Mouse (Mus musculus) CH12.LX (cell line): ENCODE data around the gene Map2.

Experiments
- CTCF ChIP-seq, 2 experiments: IDR thresholded peaks in 1 of 2; conservative IDR thresholded peaks in 1 of 2; 2 replicates each; pipeline ENCODE4 v1.5.1; 2011 to 2012; ENCODE audit warnings: low read depth in 2 of 2, low read length in 2 of 2, improper control_type of control experiment in 1 of 2, inconsistent platforms in 1 of 2, mild to moderate bottlenecking in 1 of 2, moderate library complexity in 1 of 2
- NELFE ChIP-seq: IDR thresholded peaks from 2 replicates; pipeline ENCODE4 v1.6.1; 2011; ENCODE audit warnings: low read depth, low read length, improper control_type of control experiment
- PAX5 ChIP-seq: IDR thresholded peaks from 2 replicates; pipeline ENCODE4 v1.6.1; 2012; ENCODE audit warnings: low read length, inconsistent platforms, mixed read lengths
- POLR2A ChIP-seq: IDR thresholded peaks from 2 replicates; pipeline ENCODE4 v1.6.1; 2011; ENCODE audit warnings: low read depth, mild to moderate bottlenecking, improper control_type of control experiment, low read length
- RCOR1 ChIP-seq: conservative IDR thresholded peaks from 2 replicates; pipeline ENCODE4 v1.6.1; 2012; ENCODE audit warnings: low read depth, mild to moderate bottlenecking, inconsistent platforms, low read length, improper control_type of control experiment
- SIN3A ChIP-seq: IDR thresholded peaks from 2 replicates; pipeline ENCODE4 v1.6.1; 2012; ENCODE audit warnings: low read length, improper control_type of control experiment, inconsistent platforms

DNA sequence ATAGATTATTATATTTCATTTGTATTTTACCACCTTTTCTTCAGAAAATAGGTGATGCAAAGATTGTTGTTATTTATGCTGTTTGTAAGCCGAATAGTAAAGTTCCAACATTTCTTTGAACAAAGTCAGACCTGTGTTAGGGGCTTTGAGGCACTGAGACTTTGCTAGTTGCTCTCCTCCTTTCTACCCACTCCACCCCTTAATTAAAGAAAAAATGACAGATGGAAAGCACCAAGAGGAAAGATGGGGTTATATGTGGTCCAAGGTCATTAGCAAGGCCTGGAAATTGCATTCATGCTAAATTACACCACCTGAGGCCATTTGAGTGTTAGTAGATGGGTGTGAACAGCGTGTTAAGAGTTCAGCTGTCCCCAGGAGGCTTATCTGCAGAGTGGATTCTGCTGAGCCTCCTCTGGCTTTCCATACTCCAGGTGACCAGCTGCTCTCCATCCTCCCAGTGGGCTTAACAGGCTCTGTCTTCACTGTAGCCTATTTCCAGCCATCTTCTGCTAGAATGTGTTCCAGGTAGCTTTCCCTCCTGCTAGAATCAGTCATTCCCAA, 160.7 kb downstream of the Map2 start:
- TF ChIP-seq PAX5 (no peak), SIN3A (no peak), NELFE (no peak), CTCF (conservative IDR thresholded peaks at IDR 0.05 in 1 of 2, IDR thresholded peaks at IDR 0.05 in 1 of 2; ENCODE audit: low read depth in 2 of 2, low read length in 2 of 2) (no peak), RCOR1 (no peak), POLR2A (no peak)
